Mouse (Mus musculus): ENCODE results near the gene Gfer.
"Not testable (repeated sequence)": the region's sequence is repeated elsewhere in the genome, so short reads cannot be mapped to it uniquely, and the experiment has no call there.

GRCm38 (mm10) chr17:24718938-24719337 lies 23.0 kb upstream of the Gfer start:
- TF ChIP-seq POLR2A (IDR thresholded peaks at IDR 0.05; ENCODE audit: control insufficient read depth, low read depth, low read length); CTCF (IDR thresholded peaks at IDR 0.05; ENCODE audit: control insufficient read depth, insufficient read depth, insufficient replicate concordance, low read depth, low read length): not testable (repeated sequence)
